Mouse (Mus musculus) limb, embryonic 12.5 days (tissue): Measurements from ENCODE around the gene Themis. TPM values are rescaled to one million over a fixed set of nuclear protein-coding genes. Genes with fewer than 3 reads are reported as not detected.

Experiments
- ATAC-seq: fragments of 200-750 bp; cut with Nextera tagmentation; 2 replicates; pipeline ENCODE4 v1.8.0; 2017; ENCODE audit warnings: low read depth, moderate TSS enrichment; ENCODE audit not compliant: insufficient number of reproducible peaks, insufficient read depth, low FRiP score, low TSS enrichment
- H3K27ac ChIP-seq: fragments of 300-500 bp; sonication (generic); 2 replicates; pipeline ENCODE4 v1.5.1; 2016; ENCODE audit warnings: mild to moderate bottlenecking, moderate library complexity
- H3K27me3 ChIP-seq: fragments of 300-500 bp; sonication (generic); 2 replicates; pipeline ENCODE4 v1.6.1; 2016; ENCODE audit warnings: mild to moderate bottlenecking, moderate library complexity
- H3K36me3 ChIP-seq: fragments of 300-500 bp; sonication (generic); 2 replicates; pipeline ENCODE4 v1.6.1; 2016; ENCODE audit warnings: mild to moderate bottlenecking, moderate library complexity
- H3K4me1 ChIP-seq: fragments of 300-500 bp; sonication (generic); replicated peaks from 2 replicates; pipeline ENCODE4 v1.6.1; 2016
- H3K4me2 ChIP-seq: fragments of 300-500 bp; sonication (generic); 2 replicates; pipeline ENCODE4 v1.6.1; 2016; ENCODE audit warnings: mild to moderate bottlenecking, moderate library complexity
- H3K4me3 ChIP-seq: fragments of 300-500 bp; sonication (generic); replicated peaks from 2 replicates; pipeline ENCODE4 v1.5.1; 2016; ENCODE audit warnings: mild to moderate bottlenecking
- H3K9ac ChIP-seq: fragments of 300-500 bp; sonication (generic); replicated peaks from 2 replicates; pipeline ENCODE4 v1.6.1; 2016; ENCODE audit warnings: mild to moderate bottlenecking, moderate library complexity
- H3K9me3 ChIP-seq: fragments of 300-500 bp; sonication (generic); 2 replicates; pipeline ENCODE4 v1.6.1; 2016; ENCODE audit warnings: mild to moderate bottlenecking, moderate library complexity
- WGBS: fragments of 180-500 bp; shearing (Covaris S2); methylation state at CpG from one replicate; pipeline ENCODE4 v1.1.7; 2016; 5-methylcytosine and 5-hydroxymethylcytosine counted together
- polyA plus RNA-seq: library from polyadenylated mRNA; unstranded; fragments of >200 nt; fragmentation: Nextera tagmentation; extraction: Ambion mirVana; gene quantifications from 2 replicates; pipeline ENCODE4 v1.2.1, GENCODE M21; 2016

Gene Themis
- polyA plus RNA-seq, 1 experiment from 2014 or later, result not detected

DNA sequence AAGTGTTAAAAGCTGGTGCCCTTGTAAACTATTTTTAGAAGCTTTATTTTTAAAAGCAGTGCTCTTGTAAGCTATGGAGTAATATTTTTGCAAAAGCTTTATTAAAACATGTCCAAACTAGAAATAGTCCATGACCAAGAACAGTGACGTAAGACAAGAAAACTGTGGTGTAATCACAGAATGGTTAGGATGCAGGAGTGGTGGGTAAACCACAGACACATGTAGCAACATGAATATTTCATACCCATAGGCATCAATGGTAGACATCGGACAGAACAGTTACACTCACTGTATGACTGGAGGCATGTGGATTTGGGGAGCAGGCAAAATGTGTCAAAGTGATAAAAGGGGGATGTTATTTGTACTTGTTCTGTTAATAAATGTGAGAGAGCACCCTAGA is 222.7 kb downstream of the Themis start:
- H3K4me2 ChIP-seq, result no peak overlapping the region
- H3K36me3 ChIP-seq, result no peaks in the 10 kb centered on the region
- H3K27ac ChIP-seq, result no peak overlapping the region
- 82% methylated on average over 2 of the region's 2 CpGs for whole genome bisulfite sequencing
- no peak for ATAC-seq
- H3K27me3 ChIP-seq, result no peaks in the 10 kb centered on the region
- H3K4me1 ChIP-seq, result no peaks in the 10 kb centered on the region
- H3K4me3 ChIP-seq, result no peak overlapping the region
- H3K9me3 ChIP-seq, result no peaks in the 10 kb centered on the region
- H3K9ac ChIP-seq, result no peak overlapping the region

DNA sequence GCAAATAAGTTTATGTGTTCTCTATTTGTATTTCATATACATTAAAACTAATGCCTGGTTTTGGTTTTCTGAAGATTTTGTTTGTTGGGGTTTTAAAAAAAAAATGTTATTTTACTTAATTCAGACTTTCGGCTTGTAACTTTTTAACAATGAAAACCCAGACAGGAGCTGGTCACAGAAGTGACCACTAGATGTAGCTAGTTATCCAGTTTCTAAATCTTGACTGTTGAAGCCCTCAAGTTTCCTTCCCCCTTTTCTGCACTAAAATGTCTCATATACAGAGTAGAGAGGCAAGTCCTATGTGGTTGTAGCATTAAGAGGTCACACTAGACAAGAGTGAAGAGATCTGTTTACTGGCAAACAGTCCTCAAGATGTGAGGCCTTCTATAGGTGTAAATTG is 230.2 kb downstream of the Themis start:
- ATAC-seq, result no peak
- Histone ChIP-seq H3K9me3 (no peaks in the 10 kb centered on the region), H3K4me3 (no peak overlapping the region), H3K9ac (no peak overlapping the region), H3K36me3 (no peaks in the 10 kb centered on the region), H3K4me2 (no peak overlapping the region), H3K27ac (no peak overlapping the region), H3K4me1 (no peaks in the 10 kb centered on the region), H3K27me3 (no peaks in the 10 kb centered on the region)
- 49% methylated on average over 1 of the region's 1 CpGs for WGBS
